Mouse (Mus musculus): ENCODE measurements around the gene Rtn2.

DNA sequence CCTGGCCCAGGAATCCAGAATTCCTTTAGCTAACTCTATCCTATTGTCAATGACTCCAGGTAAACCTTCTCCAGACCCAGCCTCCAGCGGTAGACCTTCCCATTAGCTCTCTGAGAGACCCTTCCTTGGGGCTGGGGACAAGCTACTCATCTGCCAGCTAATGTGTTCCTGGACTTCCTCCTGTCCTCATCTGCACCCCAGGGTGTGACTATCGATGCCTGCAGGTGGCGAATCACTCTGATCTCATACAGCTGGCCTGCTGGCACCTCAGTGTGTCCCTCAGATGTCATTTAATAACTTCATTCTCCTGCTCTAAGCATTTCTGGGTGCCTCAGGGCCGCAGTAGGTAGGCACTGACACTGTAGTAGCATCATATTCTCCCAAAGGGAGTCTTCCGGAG lies 45.4 kb downstream of the Rtn2 start:
- TF ChIP-seq CTCF (IDR thresholded peaks at IDR 0.05; ENCODE audit: low read depth, low read length) (no peak), POLR2A (IDR thresholded peaks at IDR 0.05; ENCODE audit: extremely low read depth, insufficient read depth, low read length) (no peak)
